Mouse (Mus musculus): Measurements from ENCODE around the gene Gatad2a. TPM values are rescaled to one million over a fixed set of nuclear protein-coding genes. Genes with fewer than 3 reads are reported as not detected.

Gatad2a gene
- total RNA-seq, 1 experiment from 2014 or later: 63.5 TPM

DNA sequence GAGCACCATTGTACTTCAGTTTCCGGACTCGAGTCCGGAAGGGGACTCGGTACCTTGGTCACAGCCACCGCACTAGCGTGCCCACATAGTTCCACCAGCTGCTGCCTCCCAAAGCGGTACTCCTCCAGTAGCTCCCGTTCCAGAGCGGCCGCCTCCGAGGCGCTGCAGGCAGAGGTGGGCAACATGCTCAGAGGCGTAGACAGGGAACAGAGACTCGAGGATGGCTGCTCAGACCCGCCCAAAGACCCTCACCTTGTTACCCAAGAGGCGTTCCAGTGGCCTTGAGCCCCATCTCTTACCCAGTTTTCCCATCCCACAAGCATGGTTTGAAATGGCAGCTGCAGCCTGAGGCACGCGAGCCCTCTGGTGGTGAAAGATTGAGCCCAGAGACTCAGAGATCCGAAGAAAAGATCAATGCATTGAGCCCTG, 105.4 kb downstream of the Gatad2a start:
- peak in 1 of 2 experiments; percentile 27; a peak in 1 of 4 replicates for ATAC-seq (replicated peaks in 1 of 2; ENCODE audit: insufficient read depth in 1 of 2, low FRiP score in 2 of 2, low TSS enrichment in 1 of 2, low read depth in 1 of 2, poor library complexity in 2 of 2, severe bottlenecking in 2 of 2)

DNA sequence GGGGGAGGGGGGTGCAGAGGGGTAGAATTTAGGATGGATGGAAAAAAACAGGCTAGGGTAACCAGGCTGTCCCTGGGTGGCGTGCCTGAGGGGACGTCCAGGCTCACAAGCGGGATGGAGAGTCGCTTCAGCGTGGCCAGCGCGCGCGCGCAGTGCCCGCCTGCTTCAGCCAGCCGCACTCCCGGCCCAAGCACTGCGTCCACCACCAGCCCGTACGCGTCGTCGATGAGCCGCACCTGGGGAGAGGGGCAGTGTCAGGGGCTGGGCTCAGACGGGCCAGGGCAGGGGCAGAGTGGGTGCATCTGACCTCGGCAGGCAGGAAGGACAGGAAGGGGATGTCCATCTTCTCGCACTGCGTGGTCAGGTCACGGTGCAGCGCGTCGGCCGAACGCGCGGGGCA, 107.3 kb downstream of the Gatad2a start:
- no peak for ATAC-seq (replicated peaks in 1 of 2; ENCODE audit: insufficient read depth in 1 of 2, low FRiP score in 2 of 2, low TSS enrichment in 1 of 2, low read depth in 1 of 2, poor library complexity in 2 of 2, severe bottlenecking in 2 of 2)

DNA sequence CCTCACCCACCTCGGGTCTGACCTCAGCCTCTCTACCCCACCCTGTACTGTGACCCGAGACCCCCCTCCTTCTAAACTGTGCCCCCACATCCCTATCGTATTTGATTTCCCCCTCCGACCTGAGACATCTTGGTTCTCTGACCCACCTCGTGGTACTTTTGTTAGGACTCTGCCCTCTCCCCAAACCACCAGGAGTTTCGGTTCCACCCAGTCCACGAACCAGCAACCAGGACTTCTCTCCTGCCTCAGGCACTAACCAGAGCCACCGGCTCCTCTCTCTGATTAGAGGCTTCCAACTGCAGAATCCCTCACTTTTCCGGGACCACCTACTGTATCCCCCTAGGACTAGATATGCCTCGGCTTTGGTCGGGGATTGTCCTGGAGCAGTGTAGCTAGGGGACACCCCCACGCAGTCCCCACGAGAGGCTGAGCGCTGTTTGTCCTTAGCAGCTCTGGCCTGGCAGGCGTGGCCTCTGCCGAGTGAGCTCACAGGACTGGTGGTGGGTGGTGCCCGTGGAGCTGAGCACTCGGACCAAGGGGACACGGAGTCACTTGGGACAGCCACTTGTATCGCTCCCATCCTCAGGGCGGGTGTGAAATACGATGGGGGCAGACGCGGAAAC, 107.8 kb downstream of the Gatad2a start:
- ATAC-seq (replicated peaks in 1 of 2; ENCODE audit: insufficient read depth in 1 of 2, low FRiP score in 2 of 2, low TSS enrichment in 1 of 2, low read depth in 1 of 2, poor library complexity in 2 of 2, severe bottlenecking in 2 of 2): 0 out of 4 replicates have a peak, but pooled peaks of 1 of the 2 experiments have one; percentile 8

DNA sequence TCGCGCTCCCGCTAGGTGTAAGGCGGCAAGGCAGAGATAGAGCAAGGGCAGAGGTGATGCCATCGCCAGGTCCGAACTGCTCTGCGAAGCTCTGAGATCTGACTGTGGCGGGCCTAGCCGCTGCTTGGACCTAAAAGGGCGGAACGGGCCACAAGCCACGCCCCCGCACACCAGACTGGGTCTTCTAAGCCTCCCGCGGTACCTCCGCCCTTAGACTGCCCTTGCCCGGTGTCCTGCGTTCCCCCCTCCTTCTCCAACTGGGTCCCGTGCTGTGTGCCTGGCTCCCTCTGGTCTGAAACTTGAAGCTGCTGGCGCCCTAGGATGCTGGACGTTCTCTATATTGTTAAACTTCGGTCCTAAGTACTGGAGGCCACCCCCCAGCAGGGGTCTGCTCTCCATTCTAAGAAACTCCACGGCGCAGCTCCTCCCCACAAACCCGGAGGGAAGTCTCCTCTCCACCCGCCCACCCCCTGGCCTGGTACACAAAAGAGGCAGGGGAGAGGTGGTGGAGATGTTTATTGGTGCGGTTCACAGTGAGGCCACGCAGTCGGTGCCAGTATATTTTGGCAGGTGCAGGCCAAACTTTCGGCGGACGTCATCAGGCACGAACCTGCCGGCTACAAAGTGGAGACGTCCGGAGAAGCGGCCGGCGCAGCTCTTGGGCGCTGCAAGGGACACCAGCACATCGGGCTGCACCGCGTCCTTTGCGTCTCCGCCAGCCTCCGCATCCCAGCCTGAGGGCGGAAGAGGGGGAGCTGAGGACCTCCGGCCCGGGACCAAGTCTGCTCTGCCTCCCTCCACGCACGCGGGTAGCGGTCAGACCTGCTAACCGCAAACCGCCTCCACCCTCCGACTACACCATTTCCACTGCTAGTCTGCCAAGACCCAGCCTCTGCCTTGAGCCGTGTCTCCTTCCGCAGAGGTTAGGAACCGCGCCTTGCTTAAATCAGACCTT, 108.6 kb downstream of the Gatad2a start, which contains the start of gene Cilp2:
Cilp2 (minus strand) TSS at position 399 of the 955 bp plus-strand sequence.
- peak in 1 of 2 experiments; percentile 22; a peak in 1 of 4 replicates for ATAC-seq (replicated peaks in 1 of 2; ENCODE audit: insufficient read depth in 1 of 2, low FRiP score in 2 of 2, low TSS enrichment in 1 of 2, low read depth in 1 of 2, poor library complexity in 2 of 2, severe bottlenecking in 2 of 2)

DNA sequence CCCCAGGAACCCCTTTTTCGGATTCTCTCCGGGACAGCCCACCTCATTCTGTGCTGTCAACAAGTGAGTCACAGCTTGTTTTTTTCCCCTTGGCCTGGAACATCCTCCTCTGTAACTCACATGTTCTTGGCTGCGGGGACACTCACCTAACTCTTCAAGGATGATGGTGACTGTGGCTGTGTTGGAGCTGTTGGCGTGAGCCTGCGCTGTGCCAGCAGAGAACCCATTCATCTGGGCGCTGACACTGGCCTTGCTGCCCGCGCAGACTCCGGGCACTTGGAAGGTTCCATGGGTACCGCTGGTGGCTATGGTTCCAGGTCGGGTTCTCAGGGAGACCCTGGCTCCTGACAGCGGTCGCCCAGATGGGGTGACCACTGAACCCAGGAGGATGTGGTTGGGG, 112.0 kb downstream of the Gatad2a start:
- ATAC-seq (replicated peaks in 1 of 2; ENCODE audit: insufficient read depth in 1 of 2, low FRiP score in 2 of 2, low TSS enrichment in 1 of 2, low read depth in 1 of 2, poor library complexity in 2 of 2, severe bottlenecking in 2 of 2): no peak

DNA sequence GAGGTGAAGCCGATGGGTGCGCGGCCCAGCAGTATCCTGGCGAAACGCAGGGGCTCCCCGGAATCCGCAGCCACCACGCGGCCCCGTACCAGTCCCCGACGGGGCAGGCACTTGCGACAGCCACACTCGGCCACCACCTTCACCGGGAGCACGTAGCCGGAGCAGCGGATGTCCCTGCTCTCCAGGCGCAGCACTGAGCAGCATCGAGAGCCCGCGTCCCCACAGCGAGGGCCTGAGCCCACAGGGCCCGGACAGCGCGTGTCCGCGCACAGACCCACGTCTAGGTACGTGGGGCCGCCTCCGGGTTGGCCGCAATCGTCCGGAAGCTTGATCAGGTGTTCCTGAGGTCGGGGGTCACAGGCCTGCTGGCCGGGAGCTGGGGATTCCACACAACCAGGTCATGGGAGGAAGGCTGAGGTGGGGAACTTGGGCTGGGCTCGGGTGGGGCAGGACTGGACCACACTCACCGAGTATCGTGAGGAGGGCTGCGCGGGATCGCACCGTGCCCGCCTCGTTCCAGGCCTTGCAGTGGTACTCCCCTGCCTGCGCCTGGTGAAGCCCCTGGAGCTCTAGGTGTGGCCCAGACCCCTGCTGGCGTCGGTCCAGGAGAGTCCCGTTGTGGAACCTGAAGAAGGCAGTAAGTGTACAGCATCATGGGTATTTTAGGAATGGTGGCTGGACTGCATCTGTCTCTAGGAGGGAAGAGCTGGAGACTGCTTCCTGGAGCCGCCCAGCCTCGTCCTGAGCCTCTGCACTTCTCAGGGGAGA, 113.2 kb downstream of the Gatad2a start:
- no peak for ATAC-seq (replicated peaks in 1 of 2; ENCODE audit: insufficient read depth in 1 of 2, low FRiP score in 2 of 2, low TSS enrichment in 1 of 2, low read depth in 1 of 2, poor library complexity in 2 of 2, severe bottlenecking in 2 of 2)

DNA sequence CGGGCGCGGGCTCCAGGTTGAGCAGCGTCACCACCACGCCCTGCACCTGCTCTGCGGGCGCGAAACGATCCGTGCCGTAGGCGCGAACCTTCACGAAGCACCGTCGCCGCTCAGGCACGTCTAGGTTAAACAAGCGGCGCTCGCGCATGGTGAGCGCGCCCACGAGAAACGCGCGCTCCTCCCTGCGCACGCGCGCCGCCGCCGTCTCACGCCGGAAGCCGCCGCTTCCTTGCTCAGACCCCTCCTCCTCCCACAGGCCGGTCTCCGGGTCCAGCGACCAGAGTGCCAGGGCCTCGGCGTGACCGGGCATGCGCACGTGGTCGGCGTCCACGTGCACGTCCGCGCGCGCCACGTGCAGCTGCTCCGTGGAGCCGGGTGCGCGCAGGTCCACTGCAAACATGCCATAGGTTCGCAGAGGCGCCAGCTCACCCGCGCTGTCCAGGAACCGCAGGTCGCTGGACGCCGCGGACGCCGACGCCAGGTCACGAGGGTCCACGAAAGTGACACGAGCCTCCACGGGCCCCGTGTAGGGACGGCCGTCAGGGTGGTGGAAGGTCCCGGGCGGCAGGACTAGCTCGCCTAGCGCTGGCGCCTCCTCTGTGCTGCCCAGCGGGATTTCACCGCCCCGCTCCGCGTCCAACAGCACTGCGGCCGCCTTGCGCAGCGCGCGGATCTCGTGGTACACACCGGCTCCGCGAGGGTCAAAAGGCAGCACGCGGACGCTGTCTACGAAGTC, 114.0 kb downstream of the Gatad2a start:
- no peak for ATAC-seq (replicated peaks in 1 of 2; ENCODE audit: insufficient read depth in 1 of 2, low FRiP score in 2 of 2, low TSS enrichment in 1 of 2, low read depth in 1 of 2, poor library complexity in 2 of 2, severe bottlenecking in 2 of 2)

DNA sequence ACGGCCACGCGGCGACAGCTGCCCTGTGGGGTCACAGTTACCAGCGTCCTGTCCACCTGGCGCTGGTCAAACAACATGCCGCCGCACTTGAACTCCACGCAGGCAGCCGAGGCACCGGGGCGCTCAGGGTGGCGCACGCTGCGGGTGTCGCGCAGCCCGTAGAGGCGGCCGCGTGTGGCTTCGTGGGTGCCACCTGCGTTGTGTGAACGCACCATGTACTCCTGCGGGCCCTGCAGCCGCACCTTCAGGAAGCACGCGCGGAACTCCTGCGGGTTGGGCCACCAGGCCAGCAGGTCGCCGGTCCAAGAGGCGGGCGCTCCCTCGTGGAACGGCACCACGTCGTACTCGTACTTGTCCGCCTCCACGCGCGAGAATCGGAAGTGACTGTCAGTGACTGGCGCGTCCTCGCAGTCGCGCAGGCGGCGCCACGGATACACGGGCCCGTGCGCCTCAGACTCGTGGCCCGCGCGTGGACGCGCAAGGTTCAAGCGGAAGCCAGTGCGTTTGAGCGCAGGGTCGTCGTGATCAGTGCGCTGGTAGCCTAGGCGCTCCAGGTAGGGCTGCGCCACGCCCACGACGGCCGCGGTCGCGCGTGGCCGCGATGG, 114.8 kb downstream of the Gatad2a start:
- ATAC-seq (replicated peaks in 1 of 2; ENCODE audit: insufficient read depth in 1 of 2, low FRiP score in 2 of 2, low TSS enrichment in 1 of 2, low read depth in 1 of 2, poor library complexity in 2 of 2, severe bottlenecking in 2 of 2): no peak

DNA sequence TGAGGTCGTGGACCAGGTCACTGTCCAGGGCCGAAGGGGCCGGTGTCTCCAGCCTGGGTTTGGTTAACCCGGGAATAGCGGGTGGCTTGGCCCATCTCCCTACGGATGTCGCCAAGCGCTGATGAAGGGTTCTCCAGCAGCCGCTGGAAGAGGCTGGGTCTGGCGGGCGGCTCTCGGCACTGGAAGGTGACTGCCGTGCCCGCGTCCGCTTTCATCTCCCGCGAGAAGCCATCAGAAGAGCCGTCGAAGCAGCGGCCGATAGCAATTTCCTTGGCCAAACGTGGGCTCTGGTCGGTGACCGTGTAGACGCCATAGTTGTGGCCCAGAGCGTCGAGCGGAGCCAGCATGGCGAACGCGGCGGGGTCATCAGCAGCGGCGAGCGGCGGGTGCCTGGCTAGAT, 115.3 kb downstream of the Gatad2a start:
- no peak for ATAC-seq (replicated peaks in 1 of 2; ENCODE audit: insufficient read depth in 1 of 2, low FRiP score in 2 of 2, low TSS enrichment in 1 of 2, low read depth in 1 of 2, poor library complexity in 2 of 2, severe bottlenecking in 2 of 2)

DNA sequence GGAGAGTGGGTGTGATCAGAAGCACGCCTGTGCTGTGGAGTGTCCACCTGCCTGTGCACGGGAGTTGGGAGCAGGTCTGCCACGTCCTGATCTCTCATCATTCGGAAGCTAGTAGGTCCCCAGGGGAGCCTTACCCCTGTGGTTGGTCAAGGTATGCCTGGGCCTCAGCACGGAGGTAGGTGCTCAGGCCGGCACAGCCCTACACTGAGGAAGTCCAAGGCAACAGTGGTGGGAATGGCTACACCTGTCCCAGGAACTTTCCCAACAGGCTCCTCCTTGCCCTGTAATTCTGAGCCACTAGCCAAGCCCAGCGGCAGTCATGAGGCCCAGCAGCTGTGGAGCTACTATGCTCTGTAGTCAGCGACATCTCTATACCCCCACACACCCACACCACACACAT, 116.5 kb downstream of the Gatad2a start:
- no peak for ATAC-seq (replicated peaks in 1 of 2; ENCODE audit: insufficient read depth in 1 of 2, low FRiP score in 2 of 2, low TSS enrichment in 1 of 2, low read depth in 1 of 2, poor library complexity in 2 of 2, severe bottlenecking in 2 of 2)

DNA sequence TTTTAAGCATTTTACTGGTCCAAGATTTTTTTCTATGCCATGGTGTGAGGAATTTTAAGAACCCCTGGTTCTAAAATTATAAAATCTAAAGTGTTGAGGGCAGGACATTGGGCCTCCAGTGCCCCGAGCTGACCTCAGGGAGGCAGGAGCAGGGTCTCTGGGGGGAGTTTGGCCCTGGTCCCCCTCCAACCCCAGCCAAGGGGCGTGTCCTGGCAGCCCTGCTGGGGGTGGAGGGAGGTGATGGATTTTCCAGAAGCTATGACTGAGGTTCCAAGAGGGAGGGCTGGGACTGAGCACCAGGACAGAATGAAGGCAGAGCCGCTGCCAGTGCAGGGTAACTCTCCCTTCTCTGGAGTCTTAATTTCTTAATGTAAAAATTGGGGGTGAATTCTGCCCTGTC, 118.2 kb downstream of the Gatad2a start:
- no peak for ATAC-seq (replicated peaks in 1 of 2; ENCODE audit: insufficient read depth in 1 of 2, low FRiP score in 2 of 2, low TSS enrichment in 1 of 2, low read depth in 1 of 2, poor library complexity in 2 of 2, severe bottlenecking in 2 of 2)

DNA sequence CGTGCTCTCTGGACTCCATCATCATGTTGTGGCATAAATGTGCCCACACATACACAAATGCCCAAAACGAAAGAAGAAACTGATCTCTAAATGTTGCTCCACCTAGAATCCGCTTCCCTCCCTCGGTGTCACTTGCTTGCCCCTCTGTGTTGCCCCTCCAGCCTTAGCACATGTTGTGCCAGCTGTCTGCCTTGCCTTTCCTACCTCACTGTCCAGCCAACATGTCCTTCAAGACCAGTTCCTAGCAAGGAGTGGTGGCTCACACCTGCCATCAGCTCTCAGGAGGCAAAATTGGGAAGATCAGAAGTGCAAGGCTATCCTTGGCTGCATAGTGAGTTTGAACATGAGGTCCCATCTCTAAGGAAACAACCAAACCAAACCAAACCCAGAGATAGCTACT, 118.8 kb downstream of the Gatad2a start:
- ATAC-seq (replicated peaks in 1 of 2; ENCODE audit: insufficient read depth in 1 of 2, low FRiP score in 2 of 2, low TSS enrichment in 1 of 2, low read depth in 1 of 2, poor library complexity in 2 of 2, severe bottlenecking in 2 of 2): no peak

DNA sequence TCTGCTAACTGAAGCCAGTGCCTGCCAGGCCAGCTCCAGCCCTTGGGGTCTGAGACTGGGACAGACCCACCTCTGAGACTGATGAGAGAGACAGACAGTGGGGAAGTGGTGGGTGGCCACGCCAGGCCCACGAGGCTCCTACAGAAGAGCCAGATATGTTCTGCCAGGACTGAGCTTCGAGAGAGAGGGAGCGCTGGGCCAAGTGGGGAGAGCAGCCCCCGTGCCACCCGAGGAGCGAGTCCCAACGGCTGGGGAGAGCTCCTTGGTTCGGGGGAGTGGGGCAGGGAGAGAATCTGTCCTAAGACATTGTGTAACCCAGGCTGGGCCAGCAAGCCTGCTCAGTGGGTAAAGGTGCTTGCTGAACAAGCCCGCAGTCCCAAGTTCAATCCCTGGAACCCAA, 119.2 kb downstream of the Gatad2a start:
- no peak for ATAC-seq (replicated peaks in 1 of 2; ENCODE audit: insufficient read depth in 1 of 2, low FRiP score in 2 of 2, low TSS enrichment in 1 of 2, low read depth in 1 of 2, poor library complexity in 2 of 2, severe bottlenecking in 2 of 2)

DNA sequence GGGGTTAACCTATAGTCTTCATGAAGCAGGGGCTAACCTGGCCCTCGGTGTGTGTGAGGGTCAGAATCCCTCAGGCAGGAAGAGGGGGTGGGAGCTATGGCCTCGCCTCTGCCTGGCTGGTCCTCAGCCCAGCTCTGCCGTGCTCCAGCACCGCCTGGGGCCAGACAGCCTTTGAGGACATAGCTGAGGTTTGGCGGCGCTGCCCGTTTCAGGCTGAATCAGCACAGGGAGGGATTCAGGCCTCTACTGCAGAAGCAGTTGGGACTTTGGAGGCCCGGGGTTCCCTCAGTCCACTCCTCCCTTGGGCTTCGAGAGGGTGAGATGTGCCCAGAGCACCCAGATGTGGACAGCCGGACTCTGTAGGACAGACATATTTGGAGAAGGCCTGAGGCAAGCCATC, 120.1 kb downstream of the Gatad2a start:
- ATAC-seq (replicated peaks in 1 of 2; ENCODE audit: insufficient read depth in 1 of 2, low FRiP score in 2 of 2, low TSS enrichment in 1 of 2, low read depth in 1 of 2, poor library complexity in 2 of 2, severe bottlenecking in 2 of 2): no peak

DNA sequence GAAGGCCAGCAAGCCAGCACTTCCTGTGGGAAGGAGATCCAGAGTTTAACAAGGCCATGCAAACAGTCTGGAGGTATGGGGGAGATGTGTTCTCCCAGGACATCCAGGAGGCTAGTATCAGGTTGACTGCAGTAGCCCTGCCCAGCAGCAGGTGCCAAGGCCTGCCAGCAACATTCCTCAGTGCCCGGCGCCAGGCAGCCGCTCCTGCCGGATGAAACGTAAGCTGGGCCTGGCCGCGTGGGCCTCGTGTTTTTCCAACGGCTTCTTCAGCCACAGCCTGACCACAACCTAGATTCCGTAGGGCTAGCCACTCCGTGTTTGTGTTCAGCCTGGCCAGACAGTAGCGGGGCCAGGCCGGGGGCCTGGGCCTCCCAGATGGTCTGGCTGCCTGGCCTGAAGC, 121.5 kb downstream of the Gatad2a start:
- ATAC-seq (replicated peaks in 1 of 2; ENCODE audit: insufficient read depth in 1 of 2, low FRiP score in 2 of 2, low TSS enrichment in 1 of 2, low read depth in 1 of 2, poor library complexity in 2 of 2, severe bottlenecking in 2 of 2): no peak

DNA sequence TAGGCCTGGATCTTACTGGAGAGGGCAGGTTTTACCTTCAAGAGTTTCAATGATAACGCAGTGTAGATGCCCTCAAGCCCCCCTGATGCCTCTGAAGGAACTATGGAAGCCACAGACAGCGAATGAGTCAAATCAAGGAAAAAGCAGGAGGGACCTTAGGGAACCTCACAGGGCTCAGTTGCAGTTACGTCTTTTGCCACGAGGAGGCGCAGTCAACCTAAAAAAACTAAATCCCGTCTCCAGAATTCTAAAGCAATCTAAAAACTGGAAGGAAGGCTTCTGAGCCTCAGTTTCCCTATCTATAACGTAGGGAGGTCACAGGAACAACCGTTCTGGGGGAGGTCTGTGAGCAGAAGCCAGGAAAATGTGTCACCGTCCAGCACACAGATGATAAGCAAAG, 122.0 kb downstream of the Gatad2a start:
- ATAC-seq (replicated peaks in 1 of 2; ENCODE audit: insufficient read depth in 1 of 2, low FRiP score in 2 of 2, low TSS enrichment in 1 of 2, low read depth in 1 of 2, poor library complexity in 2 of 2, severe bottlenecking in 2 of 2): no peak

DNA sequence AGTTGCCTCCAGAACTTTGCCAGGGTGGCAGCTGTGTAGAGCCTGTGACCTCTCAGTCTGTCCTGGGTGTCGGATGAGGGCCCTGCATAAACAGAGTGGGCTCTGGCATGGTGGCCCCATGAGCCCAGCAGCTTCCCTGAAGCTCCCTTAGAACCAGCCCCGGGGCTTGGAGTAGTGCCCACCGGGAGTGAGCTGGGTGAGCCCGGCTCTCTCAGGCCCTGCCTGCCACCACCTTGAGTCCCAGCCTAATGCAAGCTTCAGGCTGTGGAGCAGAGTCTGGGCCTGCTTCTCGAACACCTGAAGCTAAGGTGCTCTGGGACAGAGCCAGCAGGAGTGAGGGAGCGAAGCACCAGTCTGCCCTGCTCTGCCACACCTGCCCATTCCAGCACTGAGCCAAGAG, 125.3 kb downstream of the Gatad2a start:
- no peak for ATAC-seq (replicated peaks in 1 of 2; ENCODE audit: insufficient read depth in 1 of 2, low FRiP score in 2 of 2, low TSS enrichment in 1 of 2, low read depth in 1 of 2, poor library complexity in 2 of 2, severe bottlenecking in 2 of 2)

Data from hematopoietic stem cell, adult 5-6 weeks (primary cell).